Mouse (Mus musculus): ENCODE data around the gene Nepn. TPM values are rescaled to one million over a fixed set of nuclear protein-coding genes. Genes with fewer than 3 reads are reported as not detected.
A peak's percentile ranks its signal among the peaks of the same experiment; 100 is the strongest.
"Not testable (repeated sequence)": the region's sequence is repeated elsewhere in the genome, so short reads cannot be mapped to it uniquely, and the experiment has no call there.

Gene Nepn
- not detected in 2 replicates for polyA plus RNA-seq (2015; fragmentation: Nextera tagmentation; extraction: Ambion mirVana)

DNA sequence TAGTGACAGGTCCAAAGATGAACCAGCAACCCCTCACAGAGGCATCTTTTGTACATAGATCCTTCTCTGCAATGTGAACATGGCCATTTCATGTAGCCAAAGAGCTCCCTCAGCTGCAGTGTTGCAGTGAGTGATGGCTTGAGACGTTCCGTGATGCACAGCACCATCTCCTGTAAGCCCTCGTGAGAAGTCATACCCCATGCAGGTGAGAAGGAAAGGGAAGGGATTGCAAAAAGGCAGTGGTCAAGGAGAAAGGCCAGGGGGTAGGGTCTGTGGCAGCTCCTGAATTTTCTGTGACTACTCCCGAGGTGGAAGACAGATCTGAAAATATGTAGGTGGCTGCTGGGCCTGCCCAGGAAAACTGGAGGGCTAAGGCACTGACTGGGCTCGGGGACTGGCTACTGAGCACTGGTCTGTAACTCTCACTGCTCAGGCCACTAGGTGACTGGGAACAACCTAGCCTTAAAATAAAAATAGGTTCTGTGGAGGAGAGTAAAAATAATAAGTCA is at the start of gene Nepn:
TSS of gene Nepn (plus strand) at position 51 of the 509 bp plus-strand sequence.
- ATAC-seq (ENCODE audit: insufficient number of reproducible peaks, low FRiP score, low TSS enrichment, low read depth) = no peak
- H3K27ac ChIP-seq = no peak within 1 kb of the TSS
- WGBS = 69% methylated on average over 5 of the region's 5 CpGs

DNA sequence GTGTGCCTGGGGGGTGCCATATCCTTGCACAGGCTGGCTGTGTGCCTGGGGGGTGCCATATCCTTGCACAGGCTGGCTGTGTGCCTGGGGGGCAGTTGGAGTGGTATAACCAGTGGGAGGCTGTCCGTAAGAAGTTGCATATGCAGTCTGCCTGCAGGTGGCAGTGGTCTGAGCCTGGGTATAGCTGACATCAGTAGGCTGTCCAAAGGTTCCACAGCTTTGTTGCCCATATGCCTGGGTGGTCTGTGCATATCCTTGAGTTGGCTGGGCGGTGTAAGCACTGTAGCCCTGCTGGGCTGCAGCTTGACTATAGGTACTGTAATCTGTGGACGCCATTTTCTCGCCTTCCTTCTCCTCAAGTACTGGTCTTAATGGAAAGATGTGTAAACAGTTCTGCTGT is 45.4 kb upstream of the Nepn start:
- H3K27me3 ChIP-seq; H3K4me2 ChIP-seq; H3K9ac ChIP-seq; H3K9me3 ChIP-seq; H3K4me3 ChIP-seq; ATAC-seq (ENCODE audit: insufficient number of reproducible peaks, low FRiP score, low TSS enrichment, low read depth); H3K4me1 ChIP-seq; H3K27ac ChIP-seq: not testable (repeated sequence)
- 93% methylated on average over 4 of the region's 4 CpGs for WGBS
- H3K36me3 ChIP-seq = peaks cover 57% of the 10 kb centered on the region

More for the DNA sequence above, at the start of gene Nepn:
- no peak within 1 kb of the TSS for H3K4me2 ChIP-seq
- H3K4me3 ChIP-seq = no peak within 1 kb of the TSS
- no peaks in the 10 kb centered on the region for H3K4me1 ChIP-seq
- H3K9ac ChIP-seq = no peak within 1 kb of the TSS
- H3K9me3 ChIP-seq = no peaks in the 10 kb centered on the region
- H3K27me3 ChIP-seq = no peaks in the 10 kb centered on the region
- no peaks in the 10 kb centered on the region for H3K36me3 ChIP-seq

DNA sequence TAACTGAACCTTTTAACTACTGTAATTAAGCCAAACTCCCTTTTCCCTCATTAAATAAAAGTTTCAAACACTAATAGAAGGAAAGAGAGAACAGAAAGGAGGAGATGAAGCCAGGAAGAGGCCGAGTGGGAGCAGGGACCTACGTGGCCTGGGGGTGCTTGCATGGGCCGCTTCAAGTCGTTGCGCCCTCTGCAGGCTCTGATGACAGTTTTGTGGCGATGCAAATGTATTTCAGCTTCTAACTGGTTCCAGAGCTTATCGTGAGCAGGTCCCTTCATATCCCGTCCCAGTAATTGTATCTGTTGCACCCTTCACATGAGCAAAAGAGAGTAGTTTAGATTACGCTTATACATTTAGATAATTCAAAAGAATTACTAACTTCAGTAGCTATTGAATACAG is 35.6 kb upstream of the Nepn start:
- Histone ChIP-seq H3K27ac (no peak overlapping the region), H3K36me3 (peaks cover 38% of the 10 kb centered on the region), H3K9ac (no peak overlapping the region), H3K4me2 (no peak overlapping the region), H3K4me3 (no peak overlapping the region), H3K9me3 (no peaks in the 10 kb centered on the region), H3K27me3 (no peaks in the 10 kb centered on the region), H3K4me1 (no peaks in the 10 kb centered on the region)
- 72% methylated on average over 9 of the region's 9 CpGs for WGBS
- ATAC-seq (ENCODE audit: insufficient number of reproducible peaks, low FRiP score, low TSS enrichment, low read depth) = no peak

GRCm38 (mm10) chr10:52358467-52358866 is 30.3 kb upstream of the Nepn start, which contains the start of gene Gm26741:
TSS of gene Gm26741 (plus strand) at chr10:52358767.
- H3K9ac ChIP-seq = no peak within 1 kb of the TSS
- H3K4me2 ChIP-seq = no peak within 1 kb of the TSS
- peaks cover 8% of the 10 kb centered on the region; the same call in 1 of the 2 replicates for H3K36me3 ChIP-seq
- H3K9me3 ChIP-seq = no peaks in the 10 kb centered on the region
- no peaks in the 10 kb centered on the region for H3K4me1 ChIP-seq
- H3K4me3 ChIP-seq = no peak within 1 kb of the TSS
- no peaks in the 10 kb centered on the region for H3K27me3 ChIP-seq
- 87% methylated on average over 2 of the region's 2 CpGs for WGBS
- ATAC-seq (ENCODE audit: insufficient number of reproducible peaks, low FRiP score, low TSS enrichment, low read depth) = no peak
- no peak within 1 kb of the TSS for H3K27ac ChIP-seq

- H3K27me3 ChIP-seq = no peaks in the 10 kb centered on the region
- H3K36me3 ChIP-seq = peaks cover 8% of the 10 kb centered on the region; the same call in 1 of the 2 replicates
- no peaks in the 10 kb centered on the region for H3K9me3 ChIP-seq
- H3K4me3 ChIP-seq = no peak overlapping the region
- no peak overlapping the region for H3K27ac ChIP-seq
- WGBS = 92% methylated on average over 4 of the region's 4 CpGs
- H3K9ac ChIP-seq = no peak overlapping the region
- H3K4me1 ChIP-seq = no peaks in the 10 kb centered on the region
- H3K4me2 ChIP-seq = no peak overlapping the region
- ATAC-seq (ENCODE audit: insufficient number of reproducible peaks, low FRiP score, low TSS enrichment, low read depth) = no peak
Observed at GRCm38 (mm10) chr10:52360241-52360735, 28.5 kb upstream of the Nepn start.

DNA sequence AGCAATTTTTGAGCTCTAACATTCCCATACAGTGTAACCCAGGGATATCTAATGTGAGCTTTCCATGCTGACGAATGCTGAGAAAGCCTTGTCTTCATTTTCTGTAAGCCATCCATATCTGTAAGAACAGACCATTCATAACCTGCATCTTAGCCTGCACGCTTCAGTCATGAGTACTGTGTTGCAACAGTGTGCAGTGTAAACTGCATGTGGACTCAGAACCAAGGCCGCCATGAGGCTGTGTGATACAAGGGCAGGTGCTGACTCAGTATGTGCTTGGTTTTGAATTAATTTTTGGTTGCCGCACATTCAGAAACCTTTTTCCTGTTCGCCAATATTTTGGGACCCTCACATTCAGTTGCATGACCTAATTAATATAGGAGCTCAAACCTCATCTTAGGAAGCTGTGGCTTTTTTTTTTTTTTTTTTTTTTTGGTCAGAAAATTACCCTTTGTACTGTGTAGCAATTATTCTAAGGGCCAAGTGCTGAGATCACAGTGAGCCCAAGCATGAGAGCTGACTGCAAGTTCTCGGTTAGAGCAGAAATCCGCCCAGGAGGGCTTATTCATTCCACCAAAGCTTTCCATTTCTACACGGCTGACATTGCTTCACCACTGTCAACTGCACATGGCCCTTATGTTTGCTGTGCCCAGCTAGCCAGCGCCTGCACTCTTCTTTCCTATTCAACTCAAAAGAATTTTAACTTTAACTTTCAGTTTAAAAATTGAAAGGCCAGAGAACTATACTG is 27.7 kb upstream of the Nepn start:
- Histone ChIP-seq H3K27me3 (no peaks in the 10 kb centered on the region), H3K9ac (no peak overlapping the region), H3K36me3 (peaks cover 8% of the 10 kb centered on the region; the same call in 1 of the 2 replicates), H3K4me3 (no peak overlapping the region), H3K27ac (no peak overlapping the region), H3K4me2 (no peak overlapping the region), H3K4me1 (no peaks in the 10 kb centered on the region), H3K9me3 (no peaks in the 10 kb centered on the region)
- no peak for ATAC-seq (ENCODE audit: insufficient number of reproducible peaks, low FRiP score, low TSS enrichment, low read depth)
- 89% methylated on average over 9 of the region's 9 CpGs for WGBS

- H3K4me2 ChIP-seq = no peak overlapping the region
- no peaks in the 10 kb centered on the region for H3K4me1 ChIP-seq
- H3K4me3 ChIP-seq = no peak overlapping the region
- no peak overlapping the region for H3K9ac ChIP-seq
- H3K36me3 ChIP-seq = no peaks in the 10 kb centered on the region
- H3K27me3 ChIP-seq = no peaks in the 10 kb centered on the region
- no peaks in the 10 kb centered on the region for H3K9me3 ChIP-seq
- 79% methylated on average over 4 of the region's 4 CpGs for WGBS
- no peak overlapping the region for H3K27ac ChIP-seq
- ATAC-seq (ENCODE audit: insufficient number of reproducible peaks, low FRiP score, low TSS enrichment, low read depth) = no peak
Observed at GRCm38 (mm10) chr10:52368376-52368775, 20.4 kb upstream of the Nepn start.

DNA sequence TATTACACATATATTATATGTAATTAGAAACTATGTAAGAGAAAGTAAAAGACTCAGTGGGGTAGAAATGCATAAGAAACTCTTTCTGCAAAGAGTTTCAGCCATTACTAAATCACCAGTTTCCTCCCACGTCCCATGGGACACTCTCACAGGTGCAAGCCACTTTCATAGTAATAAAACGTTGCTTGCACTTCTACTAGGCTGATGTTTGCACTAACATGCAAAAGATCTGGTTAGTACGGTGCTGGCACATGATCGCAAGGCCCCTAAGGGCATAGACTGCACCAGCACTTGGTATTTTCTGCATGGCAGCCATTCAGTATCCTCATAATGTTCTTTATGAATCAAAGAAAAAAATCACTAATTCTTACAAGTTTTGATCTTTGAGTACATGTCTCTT is 14.9 kb upstream of the Nepn start:
- ATAC-seq (ENCODE audit: insufficient number of reproducible peaks, low FRiP score, low TSS enrichment, low read depth) = no peak
- Histone ChIP-seq H3K27me3 (no peaks in the 10 kb centered on the region), H3K9ac (no peak overlapping the region), H3K4me2 (no peak overlapping the region), H3K27ac (no peak overlapping the region), H3K36me3 (no peaks in the 10 kb centered on the region), H3K9me3 (no peaks in the 10 kb centered on the region), H3K4me3 (no peak overlapping the region), H3K4me1 (0 out of 2 replicates have a peak, but pooled peaks cover 3% of the 10 kb centered on the region)
- WGBS = 38% methylated on average over 4 of the region's 4 CpGs

DNA sequence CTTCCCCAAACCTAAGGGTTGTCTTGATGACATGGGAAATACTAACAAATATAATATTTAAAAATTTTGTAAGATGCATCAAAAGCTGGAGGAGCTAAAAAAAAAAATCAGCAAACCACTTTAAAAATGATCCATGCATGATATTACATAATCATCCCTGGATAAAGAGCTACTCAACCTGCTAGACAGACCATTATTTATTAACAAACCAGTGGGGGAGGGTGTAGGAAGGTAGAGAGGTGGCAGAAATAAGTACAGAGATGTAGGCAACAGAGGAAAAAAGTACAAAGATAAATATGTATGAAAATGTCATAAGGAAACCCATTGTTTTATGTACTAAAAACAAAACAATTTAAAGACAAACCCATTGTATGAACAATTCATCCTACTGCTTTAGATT is 14.1 kb upstream of the Nepn start:
- H3K36me3 ChIP-seq = no peaks in the 10 kb centered on the region
- H3K4me3 ChIP-seq = no peak overlapping the region
- H3K4me2 ChIP-seq = no peak overlapping the region
- no peaks in the 10 kb centered on the region for H3K27me3 ChIP-seq
- H3K27ac ChIP-seq = no peak overlapping the region
- no peaks in the 10 kb centered on the region for H3K9me3 ChIP-seq
- H3K9ac ChIP-seq = no peak overlapping the region
- no peak for ATAC-seq (ENCODE audit: insufficient number of reproducible peaks, low FRiP score, low TSS enrichment, low read depth)
- 0 out of 2 replicates have a peak, but pooled peaks cover 3% of the 10 kb centered on the region for H3K4me1 ChIP-seq

DNA sequence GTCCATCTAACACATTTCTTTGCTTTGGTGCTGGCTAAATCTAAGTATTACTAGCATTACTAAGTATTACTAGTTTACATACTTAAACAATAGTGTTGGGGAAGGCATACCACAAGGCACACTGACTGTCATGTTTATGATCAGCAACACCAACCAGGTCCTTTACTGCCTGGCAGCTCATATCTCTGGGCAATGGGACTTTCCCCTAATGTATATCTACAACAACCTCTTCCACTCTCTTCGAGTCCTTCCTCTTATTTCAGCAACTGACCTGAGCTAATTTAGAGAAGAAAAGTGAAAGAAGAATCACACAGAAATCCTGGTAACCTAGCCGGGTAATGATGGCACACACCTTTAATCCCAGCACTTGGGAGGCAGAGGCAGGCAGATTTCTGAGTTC is 12.3 kb upstream of the Nepn start:
- Histone ChIP-seq H3K4me1 (peaks cover 7% of the 10 kb centered on the region; the same call in 1 of the 2 replicates), H3K27ac (no peak overlapping the region), H3K36me3 (no peaks in the 10 kb centered on the region), H3K9ac (no peak overlapping the region), H3K27me3 (no peaks in the 10 kb centered on the region), H3K4me2 (no peak overlapping the region), H3K9me3 (no peaks in the 10 kb centered on the region), H3K4me3 (no peak overlapping the region)
- 88% methylated on average over 2 of the region's 2 CpGs for whole genome bisulfite sequencing
- no peak for ATAC-seq (ENCODE audit: insufficient number of reproducible peaks, low FRiP score, low TSS enrichment, low read depth)

GRCm38 (mm10) chr10:52377813-52378212 is 11.0 kb upstream of the Nepn start:
- Histone ChIP-seq H3K4me2 (no peak overlapping the region), H3K27me3 (no peaks in the 10 kb centered on the region), H3K4me3 (no peak overlapping the region), H3K9ac (no peak overlapping the region), H3K27ac (no peak overlapping the region), H3K9me3 (no peaks in the 10 kb centered on the region), H3K4me1 (peaks cover 9% of the 10 kb centered on the region), H3K36me3 (no peaks in the 10 kb centered on the region)
- WGBS = 90% methylated on average over 2 of the region's 2 CpGs
- no peak for ATAC-seq (ENCODE audit: insufficient number of reproducible peaks, low FRiP score, low TSS enrichment, low read depth)

DNA sequence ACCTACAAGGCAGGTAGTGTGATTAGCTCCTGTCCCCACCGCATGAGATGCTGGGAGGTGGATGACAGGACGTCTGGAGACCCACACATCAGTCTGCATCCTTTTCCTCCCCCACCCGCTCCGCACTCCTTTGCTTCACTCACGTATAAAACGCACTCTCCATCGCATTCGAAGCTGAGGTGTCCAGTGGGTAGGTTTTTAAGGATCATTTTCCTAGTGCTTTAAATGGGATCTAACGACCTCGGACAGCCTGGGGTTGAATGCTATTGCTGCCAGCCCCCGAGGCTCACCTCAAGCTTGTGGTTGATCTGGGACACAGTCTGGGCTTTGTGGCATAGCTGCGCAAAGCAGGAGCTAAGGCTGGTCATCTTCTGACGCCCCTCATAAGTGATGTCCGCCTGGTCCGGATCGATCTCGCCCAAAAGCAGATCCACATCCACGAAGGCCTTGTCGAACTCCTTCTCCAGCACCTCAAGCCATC is 7.4 kb upstream of the Nepn start:
- Histone ChIP-seq H3K27ac (peak overlapping the region; percentile 97), H3K9me3 (no peaks in the 10 kb centered on the region), H3K27me3 (no peaks in the 10 kb centered on the region), H3K4me2 (peak overlapping the region; percentile 69), H3K4me1 (peaks cover 11% of the 10 kb centered on the region), H3K4me3 (peak overlapping the region; percentile 89), H3K9ac (peak overlapping the region; percentile 93), H3K36me3 (no peaks in the 10 kb centered on the region)
- WGBS = under 1% methylated on average over 19 of the region's 19 CpGs
- peak; percentile 37; the same call in 1 of the 2 replicates for ATAC-seq (ENCODE audit: insufficient number of reproducible peaks, low FRiP score, low TSS enrichment, low read depth)
